Comparison of ENCODE assay signal across 25 mouse cellular contexts in the genomic region with DNA sequence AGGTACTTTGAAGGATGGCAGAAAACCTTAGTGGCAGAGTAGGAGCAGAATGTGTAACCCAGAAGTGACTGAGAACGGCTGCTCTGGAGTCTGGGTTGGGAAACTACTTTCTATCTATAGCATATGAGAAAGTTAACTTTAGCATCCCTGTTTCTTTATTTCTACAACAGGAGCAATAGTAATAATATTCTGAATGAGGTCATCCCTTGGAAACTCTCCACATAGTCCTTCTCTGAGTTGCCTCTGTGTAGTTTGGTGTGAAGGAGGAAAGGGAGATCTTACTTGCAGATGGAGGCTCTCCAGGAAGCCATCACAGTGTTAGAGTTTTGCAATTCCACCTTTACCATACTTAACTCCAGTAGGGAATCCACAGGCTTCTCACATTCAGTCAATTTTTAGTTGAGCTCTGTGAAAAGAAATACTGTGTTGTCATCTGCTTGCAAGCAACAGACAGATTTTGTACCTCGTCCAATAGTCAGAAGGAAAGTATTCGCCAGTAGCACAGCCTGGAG. TPM values are rescaled to one million over a fixed set of nuclear protein-coding genes. Genes with fewer than 3 reads are reported as not detected.
DNase-seq lines count a peak whose midpoint lies in the region; TF ChIP-seq lines count a peak whose summit lies in the region.
"Had no signal": no experiment of that assay in that cellular context is flagged by ENCODE, and none has a peak within 500 bp of the region (broad histone marks: within the 10 kb centered on the region; RNA-seq: fewer than 3 reads in every experiment).

No protein-coding gene starts in this region.

- no peak for DNase-seq in gastrocnemius, adult 2 months
- no peak for DNase-seq in gastrocnemius, adult 8-10 months (ENCODE audit: low spot score in 2 of 2)
- no peak for DNase-seq in layer of hippocampus, adult 2 months (ENCODE audit: low spot score in 2 of 2)
- DNase-seq in layer of hippocampus, postnatal 25 days (ENCODE audit: extremely low spot score in 1 of 2, low spot score in 1 of 2): no peak
- DNase-seq in brain, embryonic 14.5 days (ENCODE audit: low read depth): peak; percentile 2
- peak; percentile 14 for DNase-seq in skeletal muscle tissue, adult 2 months (ENCODE audit: low read depth, low spot score)
- no peak for DNase-seq in cerebellum, postnatal 14 days
- DNase-seq in ovary, postnatal 10 days (ENCODE audit: low spot score): no peak
- DNase-seq: adrenal gland, postnatal 25 days; cerebellum, adult 11-12 months; cerebellum, postnatal 10 days; kidney, adult 2 months; kidney, postnatal 14 days; layer of hippocampus, postnatal 36 days; liver, embryonic 13.5 days; lung, adult 2 months; lung, postnatal 14 days; thymus, adult 2 months; thymus, postnatal 4 days had no signal

- no peak for TF ChIP-seq CTCF in gastrocnemius, adult 2 months (IDR thresholded peaks at IDR 0.05)
- no peak for TF ChIP-seq CTCF in layer of hippocampus, adult 2 months (conservative IDR thresholded peaks at IDR 0.05)
- TF ChIP-seq CTCF in brain, embryonic 14.5 days (IDR thresholded peaks at IDR 0.05; ENCODE audit: borderline replicate concordance, extremely low read depth, insufficient read depth, insufficient read length): no peak

- peak overlapping the region; percentile 50 for H3K27ac ChIP-seq in gastrocnemius, adult 2 months
- H3K27ac ChIP-seq in layer of hippocampus, adult 2 months: peak overlapping the region; percentile 32; the same call in 1 of the 2 replicates
- H3K27ac ChIP-seq: embryonic facial prominence, embryonic 13.5 days; hindbrain, embryonic 12.5 days; limb, embryonic 12.5 days; liver, embryonic 13.5 days; midbrain, embryonic 12.5 days; stomach, postnatal 0 days had no signal

- no peak for TF ChIP-seq POLR2A in brain, embryonic 14.5 days (IDR thresholded peaks at IDR 0.05; ENCODE audit: borderline replicate concordance, extremely low read depth, insufficient read depth, insufficient read length, poor library complexity, severe bottlenecking)

- intact Hi-C loops in gastrocnemius, adult 2 months (cut with DNase I): no loop called here

- no peak overlapping the region for H3K4me3 ChIP-seq in gastrocnemius, adult 2 months
- no peak overlapping the region for H3K4me3 ChIP-seq in layer of hippocampus, adult 2 months
- H3K4me3 ChIP-seq: embryonic facial prominence, embryonic 13.5 days; heart, embryonic 12.5 days; hindbrain, embryonic 12.5 days; limb, embryonic 12.5 days; liver, embryonic 13.5 days; midbrain, embryonic 12.5 days had no signal

RNA-seq across cellular contexts. Expression of gene Dock11, which starts 31.5 kb away (rescaled TPM):
- 1 to 10 TPM; 2.3 to 4.7 TPM for total RNA-seq in gastrocnemius, adult 2 months (2021)
- total RNA-seq in gastrocnemius, adult 8-10 months (2022): 1 to 10 TPM; 1.5 to 3.2 (median 2.3) TPM
- total RNA-seq in layer of hippocampus, adult 2 months (2021): 10 to 100 TPM; 15.1 to 18.3 TPM
- total RNA-seq in layer of hippocampus, postnatal 25 days (2021): 10 to 100 TPM; 13.7 to 17.9 TPM
- polyA plus RNA-seq in brain, embryonic 14.5 days (2012; rRNA removed): 17.4 and 21.0 TPM in 2 replicates

Comparison
In these comparisons a context has a peak if more than half of its experiments do, and no peak if none do; other contexts are left out.
1. DNase-seq: peak in brain, embryonic 14.5 days (single experiment) and skeletal muscle tissue, adult 2 months (single experiment); none in gastrocnemius, adult 2 months (single experiment), gastrocnemius, adult 8-10 months (0 of 2), layer of hippocampus, adult 2 months (0 of 2), layer of hippocampus, postnatal 25 days (0 of 2), cerebellum, postnatal 14 days (0 of 2) and ovary, postnatal 10 days (single experiment).